Mouse (Mus musculus): ENCODE data around the gene Map1s. TPM values are rescaled to one million over a fixed set of nuclear protein-coding genes. Genes with fewer than 3 reads are reported as not detected.

Map1s gene
- polyA plus RNA-seq, 1 experiment: 32.8 TPM

DNA sequence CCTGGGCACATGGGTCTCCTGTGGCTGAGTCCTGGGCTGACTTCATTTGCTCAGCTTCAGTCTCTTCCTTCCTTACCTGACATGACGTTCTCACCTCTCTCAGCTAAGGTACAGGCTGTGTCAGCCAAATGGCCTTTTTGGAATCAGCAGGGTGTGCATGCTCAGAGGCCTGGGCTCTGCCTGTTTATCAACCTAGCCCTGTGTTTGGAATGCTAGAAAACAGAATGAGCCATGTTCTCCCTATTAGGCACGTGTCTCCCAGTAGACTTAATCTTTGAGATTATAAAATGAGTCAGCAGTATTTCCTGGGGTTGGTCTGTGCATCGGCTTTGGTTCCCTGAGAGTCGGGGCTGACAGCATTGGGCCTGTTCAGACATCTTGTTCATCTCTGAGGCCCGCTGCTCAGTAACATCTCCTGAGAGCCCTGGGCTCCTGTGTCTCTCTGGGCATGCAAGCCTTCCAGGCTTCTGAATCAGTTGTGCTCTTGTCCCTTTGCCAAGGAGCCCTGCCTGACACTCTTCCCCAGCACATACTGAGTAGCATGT, 23.1 kb downstream of the Map1s start:
- Histone ChIP-seq H3K4me3 (ENCODE audit: low read depth, low read length) (no peak overlapping the region), H3K27me3 (ENCODE audit: control insufficient read depth, insufficient read depth, low read length, poor library complexity, severe bottlenecking) (no peaks in the 10 kb centered on the region), H3K9ac (ENCODE audit: low read depth, poor library complexity, severe bottlenecking) (no peak overlapping the region), H3K9me3 (replicated peaks; ENCODE audit: control insufficient read depth, insufficient read depth, low read length, poor library complexity, severe bottlenecking) (no peaks in the 10 kb centered on the region), H3K36me3 (ENCODE audit: control insufficient read depth, insufficient read depth, low read length, poor library complexity, severe bottlenecking) (no peaks in the 10 kb centered on the region), H3K4me1 (ENCODE audit: control insufficient read depth, insufficient read depth, low read length) (peaks cover 3% of the 10 kb centered on the region), H3K27ac (ENCODE audit: insufficient read depth, low read length) (no peak overlapping the region)
- TF ChIP-seq POLR2A (IDR thresholded peaks at IDR 0.05; ENCODE audit: insufficient read depth, low read length): no peak
- no peak for TF ChIP-seq EP300 (IDR thresholded peaks at IDR 0.05; ENCODE audit: insufficient read depth, low read depth, low read length)
- TF ChIP-seq CTCF (IDR thresholded peaks at IDR 0.05; ENCODE audit: low read depth, low read length): no peak

DNA sequence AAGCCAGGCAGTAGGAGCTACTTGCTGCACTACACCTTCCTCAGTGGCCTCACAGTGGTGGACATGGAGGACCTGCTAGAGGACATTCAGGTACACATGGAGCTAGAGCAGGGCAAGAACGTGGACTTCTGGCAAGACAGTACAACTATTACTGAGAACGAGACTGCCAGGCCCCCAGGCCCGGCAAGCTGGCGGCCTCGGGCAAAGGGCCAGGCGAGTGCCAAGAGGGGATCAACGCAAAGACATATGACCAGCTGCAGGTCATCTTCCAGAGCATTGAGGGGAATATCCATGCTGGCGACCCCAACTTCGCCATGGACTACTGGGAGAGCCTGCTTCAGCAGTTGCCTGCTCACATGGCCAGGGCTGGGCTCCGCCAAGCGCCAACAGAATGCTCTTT, 26.0 kb downstream of the Map1s start:
- H3K4me1 ChIP-seq (ENCODE audit: control insufficient read depth, insufficient read depth, low read length): peaks cover 3% of the 10 kb centered on the region
- H3K9ac ChIP-seq (ENCODE audit: low read depth, poor library complexity, severe bottlenecking): no peak overlapping the region
- no peaks in the 10 kb centered on the region for H3K36me3 ChIP-seq (ENCODE audit: control insufficient read depth, insufficient read depth, low read length, poor library complexity, severe bottlenecking)
- no peak overlapping the region for H3K27ac ChIP-seq (ENCODE audit: insufficient read depth, low read length)
- TF ChIP-seq CTCF (IDR thresholded peaks at IDR 0.05; ENCODE audit: low read depth, low read length) (no peak), POLR2A (IDR thresholded peaks at IDR 0.05; ENCODE audit: insufficient read depth, low read length) (no peak), EP300 (IDR thresholded peaks at IDR 0.05; ENCODE audit: insufficient read depth, low read depth, low read length) (no peak)
- no peaks in the 10 kb centered on the region for H3K27me3 ChIP-seq (ENCODE audit: control insufficient read depth, insufficient read depth, low read length, poor library complexity, severe bottlenecking)
- H3K9me3 ChIP-seq (replicated peaks; ENCODE audit: control insufficient read depth, insufficient read depth, low read length, poor library complexity, severe bottlenecking): no peaks in the 10 kb centered on the region
- no peak overlapping the region for H3K4me3 ChIP-seq (ENCODE audit: low read depth, low read length)

DNA sequence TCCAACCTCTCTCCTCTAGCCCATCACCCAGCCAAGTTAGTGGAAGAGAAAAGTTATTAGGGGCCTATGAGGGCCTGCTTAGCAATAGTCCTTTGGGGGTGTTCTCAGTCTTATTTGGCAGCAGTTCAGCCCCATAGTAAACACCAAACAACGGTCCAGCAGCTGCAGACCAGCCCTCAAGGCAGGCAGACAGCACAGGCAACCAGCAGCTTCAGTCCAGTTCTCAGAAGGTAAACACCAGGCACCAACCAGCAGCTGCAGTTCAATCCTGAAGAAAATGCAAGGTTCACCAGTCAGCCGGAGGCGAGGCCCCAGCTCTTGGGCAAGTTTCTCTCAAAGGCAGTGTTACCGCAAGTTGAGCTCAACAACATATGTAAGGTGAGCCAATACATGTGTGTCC, 27.3 kb downstream of the Map1s start:
- Histone ChIP-seq H3K9ac (ENCODE audit: low read depth, poor library complexity, severe bottlenecking) (no peak overlapping the region), H3K27ac (ENCODE audit: insufficient read depth, low read length) (no peak overlapping the region), H3K9me3 (replicated peaks; ENCODE audit: control insufficient read depth, insufficient read depth, low read length, poor library complexity, severe bottlenecking) (no peaks in the 10 kb centered on the region), H3K4me1 (ENCODE audit: control insufficient read depth, insufficient read depth, low read length) (peaks cover 3% of the 10 kb centered on the region), H3K27me3 (ENCODE audit: control insufficient read depth, insufficient read depth, low read length, poor library complexity, severe bottlenecking) (no peaks in the 10 kb centered on the region), H3K4me3 (ENCODE audit: low read depth, low read length) (no peak overlapping the region), H3K36me3 (ENCODE audit: control insufficient read depth, insufficient read depth, low read length, poor library complexity, severe bottlenecking) (no peaks in the 10 kb centered on the region)
- TF ChIP-seq CTCF (IDR thresholded peaks at IDR 0.05; ENCODE audit: low read depth, low read length): no peak
- TF ChIP-seq POLR2A (IDR thresholded peaks at IDR 0.05; ENCODE audit: insufficient read depth, low read length): no peak
- TF ChIP-seq EP300 (IDR thresholded peaks at IDR 0.05; ENCODE audit: insufficient read depth, low read depth, low read length): no peak

DNA sequence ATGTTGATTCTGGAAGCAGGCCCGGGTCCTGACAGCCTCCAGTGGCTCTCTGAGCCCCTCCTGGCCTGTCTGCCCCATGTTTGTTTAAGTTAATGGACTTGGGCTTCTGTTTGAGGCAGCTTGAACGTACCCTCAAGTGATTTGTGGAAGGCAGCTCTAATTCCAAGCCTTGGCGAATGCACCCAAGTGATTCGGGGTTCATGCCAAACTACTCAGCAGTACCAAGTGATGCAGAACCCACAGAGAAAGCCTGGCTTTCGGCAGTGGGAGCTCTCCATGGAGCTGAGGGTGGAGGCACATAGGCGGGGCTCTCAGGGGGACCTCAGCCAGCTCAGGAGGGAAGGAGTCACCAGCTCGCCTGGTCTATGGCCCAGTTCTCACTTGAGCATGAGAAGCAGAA, 29.1 kb downstream of the Map1s start:
- no peak overlapping the region for H3K27ac ChIP-seq (ENCODE audit: insufficient read depth, low read length)
- no peak for TF ChIP-seq EP300 (IDR thresholded peaks at IDR 0.05; ENCODE audit: insufficient read depth, low read depth, low read length)
- TF ChIP-seq CTCF (IDR thresholded peaks at IDR 0.05; ENCODE audit: low read depth, low read length): no peak
- TF ChIP-seq POLR2A (IDR thresholded peaks at IDR 0.05; ENCODE audit: insufficient read depth, low read length): no peak
- H3K9me3 ChIP-seq (replicated peaks; ENCODE audit: control insufficient read depth, insufficient read depth, low read length, poor library complexity, severe bottlenecking): no peaks in the 10 kb centered on the region
- H3K9ac ChIP-seq (ENCODE audit: low read depth, poor library complexity, severe bottlenecking): no peak overlapping the region
- no peak overlapping the region for H3K4me3 ChIP-seq (ENCODE audit: low read depth, low read length)
- peaks cover 3% of the 10 kb centered on the region for H3K4me1 ChIP-seq (ENCODE audit: control insufficient read depth, insufficient read depth, low read length)
- no peaks in the 10 kb centered on the region for H3K27me3 ChIP-seq (ENCODE audit: control insufficient read depth, insufficient read depth, low read length, poor library complexity, severe bottlenecking)
- no peaks in the 10 kb centered on the region for H3K36me3 ChIP-seq (ENCODE audit: control insufficient read depth, insufficient read depth, low read length, poor library complexity, severe bottlenecking)

DNA sequence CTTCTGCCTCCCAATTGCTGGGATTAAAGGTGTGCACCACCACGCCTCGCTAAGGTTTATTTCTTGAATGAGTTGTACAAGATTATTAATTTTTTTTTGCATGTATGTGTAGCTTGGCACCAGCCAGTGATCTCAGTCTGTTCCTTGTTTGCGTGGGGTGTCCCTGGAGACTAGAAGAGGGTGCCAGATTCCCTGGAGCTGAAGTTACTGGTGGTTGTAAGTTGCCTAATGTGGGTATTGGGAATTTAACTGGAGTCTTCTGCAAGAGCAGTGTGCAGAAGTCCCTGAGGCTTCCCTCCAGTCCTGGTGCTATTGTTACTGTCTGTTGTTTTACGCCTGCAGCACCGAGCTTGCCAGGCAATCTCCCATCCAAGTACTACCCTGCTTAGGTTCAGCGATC, 31.5 kb downstream of the Map1s start:
- Histone ChIP-seq H3K9me3 (replicated peaks; ENCODE audit: control insufficient read depth, insufficient read depth, low read length, poor library complexity, severe bottlenecking) (no peaks in the 10 kb centered on the region), H3K4me1 (ENCODE audit: control insufficient read depth, insufficient read depth, low read length) (peaks cover 3% of the 10 kb centered on the region), H3K4me3 (ENCODE audit: low read depth, low read length) (no peak overlapping the region), H3K27ac (ENCODE audit: insufficient read depth, low read length) (no peak overlapping the region), H3K9ac (ENCODE audit: low read depth, poor library complexity, severe bottlenecking) (no peak overlapping the region), H3K36me3 (ENCODE audit: control insufficient read depth, insufficient read depth, low read length, poor library complexity, severe bottlenecking) (no peaks in the 10 kb centered on the region), H3K27me3 (ENCODE audit: control insufficient read depth, insufficient read depth, low read length, poor library complexity, severe bottlenecking) (no peaks in the 10 kb centered on the region)
- TF ChIP-seq EP300 (IDR thresholded peaks at IDR 0.05; ENCODE audit: insufficient read depth, low read depth, low read length) (no peak), CTCF (IDR thresholded peaks at IDR 0.05; ENCODE audit: low read depth, low read length) (no peak), POLR2A (IDR thresholded peaks at IDR 0.05; ENCODE audit: insufficient read depth, low read length) (no peak)

DNA sequence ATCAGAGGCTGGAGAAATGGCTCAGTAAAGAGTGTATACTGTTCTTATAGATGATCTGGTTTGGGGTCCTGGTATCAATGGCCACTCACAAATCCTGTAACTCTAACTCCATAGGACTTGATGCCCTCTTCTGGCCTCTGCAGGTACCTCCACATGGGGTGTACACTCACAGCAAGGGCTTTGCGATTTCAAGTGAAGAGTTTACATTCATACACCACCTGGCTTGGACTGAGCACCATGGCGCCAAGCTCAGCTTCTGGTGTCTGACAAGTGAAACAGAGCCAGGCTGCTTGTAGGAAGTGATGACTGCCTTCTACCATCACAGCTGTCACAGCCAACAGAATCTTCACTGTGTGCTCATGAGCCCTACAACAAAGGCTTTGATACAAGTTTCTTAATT, 35.7 kb downstream of the Map1s start:
- TF ChIP-seq CTCF (IDR thresholded peaks at IDR 0.05; ENCODE audit: low read depth, low read length) (peak; percentile 38), POLR2A (IDR thresholded peaks at IDR 0.05; ENCODE audit: insufficient read depth, low read length) (no peak), EP300 (IDR thresholded peaks at IDR 0.05; ENCODE audit: insufficient read depth, low read depth, low read length) (no peak)
- no peaks in the 10 kb centered on the region for H3K4me1 ChIP-seq (ENCODE audit: control insufficient read depth, insufficient read depth, low read length)

More for the DNA sequence above, 35.7 kb downstream of the Map1s start:
- Histone ChIP-seq H3K27me3 (ENCODE audit: control insufficient read depth, insufficient read depth, low read length, poor library complexity, severe bottlenecking) (no peaks in the 10 kb centered on the region), H3K36me3 (ENCODE audit: control insufficient read depth, insufficient read depth, low read length, poor library complexity, severe bottlenecking) (no peaks in the 10 kb centered on the region), H3K9ac (ENCODE audit: low read depth, poor library complexity, severe bottlenecking) (no peak overlapping the region), H3K9me3 (replicated peaks; ENCODE audit: control insufficient read depth, insufficient read depth, low read length, poor library complexity, severe bottlenecking) (no peaks in the 10 kb centered on the region), H3K4me3 (ENCODE audit: low read depth, low read length) (no peak overlapping the region), H3K27ac (ENCODE audit: insufficient read depth, low read length) (no peak overlapping the region)
